20 mouse cellular contexts compared by ENCODE assay signal in genomic region chr15:29798596-29798995, GRCm38 (mm10).
DNase-seq lines count a peak whose midpoint lies in the region; ATAC-seq lines count a peak whose summit lies in the region.
"Had no signal": no experiment of that assay in that cellular context is flagged by ENCODE, and none has a peak within 500 bp of the region (broad histone marks: within the 10 kb centered on the region; RNA-seq: fewer than 3 reads in every experiment).

No protein-coding gene starts in this region.

- no peak overlapping the region for H3K27ac ChIP-seq in embryonic facial prominence, embryonic 14.5 days (replicated peaks; ENCODE audit: low read depth, low read length)
- no peak overlapping the region for H3K27ac ChIP-seq in embryonic facial prominence, embryonic 10.5 days (replicated peaks)
- H3K27ac ChIP-seq: heart, adult 2 months; heart, embryonic 15.5 days; hindbrain, embryonic 13.5 days had no signal

- ATAC-seq in embryonic facial prominence, embryonic 14.5 days (ENCODE audit: low read depth) = no peak
- no peak for ATAC-seq in monocyte, adult 5-6 weeks (replicated peaks; ENCODE audit: insufficient number of reproducible peaks, low FRiP score, low TSS enrichment, poor library complexity, severe bottlenecking)
- ATAC-seq: CD4-positive, CD25-positive, alpha-beta regulatory T cell, adult 4 months; forebrain, postnatal 0 days; intestine, embryonic 16.5 days had no signal

- peak; percentile 4 for DNase-seq in embryonic facial prominence, embryonic 14.5 days (ENCODE audit: low spot score)
- DNase-seq in embryonic facial prominence, embryonic 10.5 days (ENCODE audit: low spot score) = no peak
- DNase-seq in left cerebral cortex, postnatal 4 days = peak; percentile 53
- no peak for DNase-seq in left cerebral cortex, adult 11 months (ENCODE audit: low spot score)
- DNase-seq in 3134 (ENCODE audit: extremely low read depth, insufficient read length, low spot score) = peak; percentile 1
- peak; percentile 3 for DNase-seq in NIH3T3 (ENCODE audit: low read depth)
- DNase-seq: adrenal gland, postnatal 10 days; B cell, adult 2 months; cerebellum, adult 8-10 months; forebrain, postnatal 0 days; gastrocnemius, postnatal 14 days; heart, adult 2 months; heart, postnatal 14 days had no signal

- H3K27me3 ChIP-seq in embryonic facial prominence, embryonic 14.5 days (replicated peaks; ENCODE audit: control insufficient read depth, insufficient read depth, low read length) = no peaks in the 10 kb centered on the region
- H3K27me3 ChIP-seq in embryonic facial prominence, embryonic 10.5 days (replicated peaks; ENCODE audit: low read depth, poor library complexity, severe bottlenecking) = no peaks in the 10 kb centered on the region
- H3K27me3 ChIP-seq: heart, embryonic 15.5 days; hindbrain, embryonic 13.5 days had no signal

- H3K9me3 ChIP-seq in embryonic facial prominence, embryonic 14.5 days (ENCODE audit: control insufficient read depth, low read length) = no peaks in the 10 kb centered on the region
- peaks cover under 1% of the 10 kb centered on the region; the same call in 1 of the 2 replicates for H3K9me3 ChIP-seq in embryonic facial prominence, embryonic 10.5 days
- H3K9me3 ChIP-seq: heart, embryonic 15.5 days had no signal

- 84% methylated on average over 9 of the region's 9 CpGs for WGBS in embryonic facial prominence, embryonic 14.5 days
- WGBS in embryonic facial prominence, embryonic 10.5 days = 96% methylated on average over 9 of the region's 9 CpGs

- no peak overlapping the region for H3K4me2 ChIP-seq in embryonic facial prominence, embryonic 14.5 days (ENCODE audit: low read depth, low read length)
- H3K4me2 ChIP-seq: heart, embryonic 11.5 days; heart, embryonic 15.5 days; hindbrain, embryonic 13.5 days had no signal

- intact Hi-C loops in left cerebral cortex, postnatal 4 days (cut with DNase I) = no loop called here

- H3K36me3 ChIP-seq in embryonic facial prominence, embryonic 14.5 days (ENCODE audit: control insufficient read depth, insufficient read depth, low read length) = no peaks in the 10 kb centered on the region
- H3K36me3 ChIP-seq in embryonic facial prominence, embryonic 10.5 days (replicated peaks) = no peaks in the 10 kb centered on the region
- H3K36me3 ChIP-seq: G1E; heart, embryonic 15.5 days had no signal

- H3K9ac ChIP-seq in embryonic facial prominence, embryonic 14.5 days (ENCODE audit: low read depth, low read length) = no peak overlapping the region
- H3K9ac ChIP-seq: forebrain, postnatal 0 days; heart, embryonic 15.5 days; hindbrain, embryonic 13.5 days had no signal

- H3K4me3 ChIP-seq in embryonic facial prominence, embryonic 14.5 days (ENCODE audit: low read depth, low read length) = no peak overlapping the region
- H3K4me3 ChIP-seq in embryonic facial prominence, embryonic 10.5 days = no peak overlapping the region
- H3K4me3 ChIP-seq: heart, adult 2 months; heart, embryonic 15.5 days; hindbrain, embryonic 13.5 days had no signal

- H3K4me1 ChIP-seq in embryonic facial prominence, embryonic 14.5 days (ENCODE audit: control insufficient read depth, insufficient read depth, low read length) = no peaks in the 10 kb centered on the region
- no peaks in the 10 kb centered on the region for H3K4me1 ChIP-seq in embryonic facial prominence, embryonic 10.5 days
- H3K4me1 ChIP-seq: heart, embryonic 15.5 days; hindbrain, embryonic 13.5 days had no signal

Comparison
In these comparisons a context has a peak if more than half of its experiments do, and no peak if none do; other contexts are left out.
1. DNase-seq: peak in embryonic facial prominence, embryonic 14.5 days (single experiment), left cerebral cortex, postnatal 4 days (single experiment), 3134 (single experiment) and NIH3T3 (single experiment); none in embryonic facial prominence, embryonic 10.5 days (single experiment) and left cerebral cortex, adult 11 months (single experiment).